Mouse (Mus musculus): ENCODE results near the gene Megf6.

Megf6 gene

GRCm38 (mm10) chr4:154217711-154218350 lies 47.3 kb downstream of the Megf6 start:
- peak; percentile 48 to 61 for DNase-seq

- DNase-seq: peak; percentile 51 to 52
Measured at GRCm38 (mm10) chr4:154222773-154223172, 52.2 kb downstream of the Megf6 start.

- DNase-seq: no peak
Measured at GRCm38 (mm10) chr4:154224267-154224969, 53.9 kb downstream of the Megf6 start.

GRCm38 (mm10) chr4:154224970-154225309 lies 54.4 kb downstream of the Megf6 start:
- no peak for DNase-seq

GRCm38 (mm10) chr4:154226678-154227077 lies 56.1 kb downstream of the Megf6 start:
- no peak for DNase-seq

GRCm38 (mm10) chr4:154228336-154228735 lies 57.8 kb downstream of the Megf6 start:
- DNase-seq: no peak

GRCm38 (mm10) chr4:154229569-154229968 lies 59.0 kb downstream of the Megf6 start:
- DNase-seq: peak; percentile 29 to 36

- DNase-seq: no peak
Measured at GRCm38 (mm10) chr4:154231380-154231779, 60.9 kb downstream of the Megf6 start.

GRCm38 (mm10) chr4:154232295-154232694 lies 61.8 kb downstream of the Megf6 start:
- DNase-seq: no peak

GRCm38 (mm10) chr4:154236001-154236400 lies 65.5 kb downstream of the Megf6 start:
- DNase-seq: no peak

GRCm38 (mm10) chr4:154236893-154237292 lies 66.4 kb downstream of the Megf6 start:
- no peak for DNase-seq

- DNase-seq: no peak
Measured at GRCm38 (mm10) chr4:154237306-154237705, 66.8 kb downstream of the Megf6 start.

GRCm38 (mm10) chr4:154239199-154239598 lies 68.7 kb downstream of the Megf6 start:
- DNase-seq: no peak

- no peak for DNase-seq
Measured at GRCm38 (mm10) chr4:154240608-154241007, 70.1 kb downstream of the Megf6 start.

GRCm38 (mm10) chr4:154245342-154245741 lies 74.8 kb downstream of the Megf6 start:
- no peak for DNase-seq

- peak; percentile 70 to 72 for DNase-seq
Measured at GRCm38 (mm10) chr4:154246115-154247040, 75.8 kb downstream of the Megf6 start.

- no peak for DNase-seq
Measured at GRCm38 (mm10) chr4:154247207-154248091, 76.9 kb downstream of the Megf6 start.

- DNase-seq: no peak
Measured at GRCm38 (mm10) chr4:154248092-154248805, 77.7 kb downstream of the Megf6 start.

GRCm38 (mm10) chr4:154249316-154249715 lies 78.8 kb downstream of the Megf6 start:
- no peak for DNase-seq

- no peak for DNase-seq
Measured at GRCm38 (mm10) chr4:154252537-154253255, 82.2 kb downstream of the Megf6 start.

- no peak for DNase-seq
Measured at GRCm38 (mm10) chr4:154260755-154261154, 90.2 kb downstream of the Megf6 start.
